Mouse (Mus musculus) myocyte (in vitro differentiated cells): Measurements from ENCODE around the gene Pbp2. TPM values are rescaled to one million over a fixed set of nuclear protein-coding genes. Genes with fewer than 3 reads are reported as not detected.
A peak's percentile ranks its signal among the peaks of the same experiment; 100 is the strongest.

Experiments used
- H3K27me3 ChIP-seq: one replicate; pipeline ENCODE4 v1.6.1; 2011; ENCODE audit not compliant: control insufficient read depth, insufficient read depth, insufficient read length
- H3K36me3 ChIP-seq: one replicate; pipeline ENCODE4 v1.6.1; 2011; ENCODE audit not compliant: control insufficient read depth, insufficient read depth
- H3K4me2 ChIP-seq: one replicate; pipeline ENCODE4 v1.6.1; 2011; ENCODE audit warnings: low read depth, control low read depth
- H3K4me3 ChIP-seq: one replicate; pipeline ENCODE4 v1.5.1; 2011; ENCODE audit warnings: mild to moderate bottlenecking, control low read depth, moderate library complexity
- H3K79me2 ChIP-seq: one replicate; pipeline ENCODE4 v1.6.1; 2011; ENCODE audit not compliant: control insufficient read depth, insufficient read depth
- H3ac ChIP-seq: one replicate; pipeline ENCODE4 v1.6.1; 2011; ENCODE audit not compliant: control insufficient read depth, insufficient read length
- CEBPB ChIP-seq: IDR thresholded peaks from 2 replicates; pipeline ENCODE4 v1.6.1; 2011; ENCODE audit warnings: mild to moderate bottlenecking, moderate library complexity; ENCODE audit not compliant: poor library complexity, insufficient read depth, severe bottlenecking
- E2F4 ChIP-seq: IDR thresholded peaks from one replicate; pipeline ENCODE4 v1.6.1; 2011; ENCODE audit warnings: mild to moderate bottlenecking, control low read depth, moderate library complexity; ENCODE audit not compliant: insufficient read depth
- MAX ChIP-seq: IDR thresholded peaks from one replicate; pipeline ENCODE4 v1.6.1; 2011; ENCODE audit warnings: low read depth, mild to moderate bottlenecking, control low read depth
- MYOD1 ChIP-seq, 3 experiments: IDR thresholded peaks; one replicate each; pipeline ENCODE4 v1.6.1; 2011; ENCODE audit warnings: control low read depth in 2 of 3, low read depth in 2 of 3, mild to moderate bottlenecking in 2 of 3, moderate library complexity in 1 of 3; ENCODE audit not compliant: insufficient read length in 2 of 3, control insufficient read depth in 1 of 3
- MYOG ChIP-seq, 3 experiments: IDR thresholded peaks; one replicate each; pipeline ENCODE4 v1.6.1; 2011; ENCODE audit warnings: control low read depth in 2 of 3, low read depth in 2 of 3, mild to moderate bottlenecking in 2 of 3; ENCODE audit not compliant: insufficient read length in 2 of 3, control insufficient read depth in 1 of 3, insufficient read depth in 1 of 3
- POLR2A ChIP-seq: IDR thresholded peaks from one replicate; pipeline ENCODE4 v1.6.1; 2011; ENCODE audit warnings: low read depth, mild to moderate bottlenecking, control low read depth, moderate library complexity; ENCODE audit not compliant: insufficient read length
- POLR2AphosphoS2 ChIP-seq: IDR thresholded peaks from one replicate; pipeline ENCODE4 v1.6.1; 2011; ENCODE audit warnings: low read depth, control low read depth; ENCODE audit not compliant: insufficient read length
- REST ChIP-seq: IDR thresholded peaks from one replicate; pipeline ENCODE4 v1.6.1; 2011; ENCODE audit warnings: mild to moderate bottlenecking, control low read depth, moderate library complexity; ENCODE audit not compliant: insufficient read depth, insufficient read length
- SRF ChIP-seq: IDR thresholded peaks from one replicate; pipeline ENCODE4 v1.6.1; 2011; ENCODE audit warnings: low read depth; ENCODE audit not compliant: control insufficient read depth, insufficient read length
- TCF12 ChIP-seq: IDR thresholded peaks from one replicate; pipeline ENCODE4 v1.6.1; 2011; ENCODE audit warnings: mild to moderate bottlenecking, control low read depth; ENCODE audit not compliant: poor library complexity, insufficient read depth, severe bottlenecking
- TCF3 ChIP-seq: IDR thresholded peaks from one replicate; pipeline ENCODE4 v1.6.1; 2011; ENCODE audit warnings: low read depth, control low read depth; ENCODE audit not compliant: insufficient read length
- USF1 ChIP-seq: IDR thresholded peaks from one replicate; pipeline ENCODE4 v1.6.1; 2011; ENCODE audit warnings: low read depth, mild to moderate bottlenecking, control low read depth, moderate library complexity
- polyA plus RNA-seq: library from polyadenylated mRNA; unstranded; fragments of >200 nt; fragmentation: generic; extraction: Trizol; gene quantifications from one replicate; pipeline ENCODE4 v1.2.1, GENCODE M21; 2012; ENCODE audit warnings: missing spikeins

The Pbp2 gene
- polyA plus RNA-seq, 1 experiment = 0.16 TPM

- H3K27me3 ChIP-seq = no peaks in the 10 kb centered on the region
- H3K4me2 ChIP-seq = peak overlapping the region; percentile 41
- no peak overlapping the region for H3K4me3 ChIP-seq
- no peaks in the 10 kb centered on the region for H3K36me3 ChIP-seq
- H3ac ChIP-seq = no peak overlapping the region
- H3K79me2 ChIP-seq = no peaks in the 10 kb centered on the region
- TF ChIP-seq MYOD1 (IDR thresholded peaks at IDR 0.05; ENCODE audit: control insufficient read depth in 1 of 3, insufficient read length in 2 of 3, low read depth in 2 of 3) (no peak), CEBPB (no peak), REST (no peak), SRF (no peak), E2F4 (no peak), USF1 (no peak), POLR2A (no peak), POLR2AphosphoS2 (no peak), MYOG (IDR thresholded peaks at IDR 0.05; ENCODE audit: control insufficient read depth in 1 of 3, insufficient read depth in 1 of 3, insufficient read length in 2 of 3, low read depth in 2 of 3) (no peak), TCF12 (no peak), MAX (no peak), TCF3 (no peak)
Measured at GRCm38 (mm10) chr6:135340355-135341075, 30.3 kb upstream of the Pbp2 start.

GRCm38 (mm10) chr6:135336376-135336775, 26.2 kb upstream of the Pbp2 start:
- H3K36me3 ChIP-seq = no peaks in the 10 kb centered on the region
- H3K4me2 ChIP-seq = no peak overlapping the region
- no peak overlapping the region for H3ac ChIP-seq
- no peaks in the 10 kb centered on the region for H3K27me3 ChIP-seq
- no peak overlapping the region for H3K4me3 ChIP-seq
- H3K79me2 ChIP-seq = no peaks in the 10 kb centered on the region
- no peak for TF ChIP-seq REST
- no peak for TF ChIP-seq SRF
- no peak for TF ChIP-seq MYOG (IDR thresholded peaks at IDR 0.05; ENCODE audit: control insufficient read depth in 1 of 3, insufficient read depth in 1 of 3, insufficient read length in 2 of 3, low read depth in 2 of 3)
- no peak for TF ChIP-seq TCF3
- TF ChIP-seq POLR2AphosphoS2 = no peak
- no peak for TF ChIP-seq POLR2A
- TF ChIP-seq TCF12 = no peak
- TF ChIP-seq MYOD1 (IDR thresholded peaks at IDR 0.05; ENCODE audit: control insufficient read depth in 1 of 3, insufficient read length in 2 of 3, low read depth in 2 of 3) = no peak
- TF ChIP-seq USF1 = no peak
- no peak for TF ChIP-seq CEBPB
- TF ChIP-seq E2F4 = no peak
- TF ChIP-seq MAX = no peak

GRCm38 (mm10) chr6:135333994-135334651, 23.9 kb upstream of the Pbp2 start:
- H3K4me2 ChIP-seq = no peak overlapping the region
- H3K36me3 ChIP-seq = no peaks in the 10 kb centered on the region
- no peak overlapping the region for H3K4me3 ChIP-seq
- no peak overlapping the region for H3ac ChIP-seq
- no peaks in the 10 kb centered on the region for H3K27me3 ChIP-seq
- H3K79me2 ChIP-seq = no peaks in the 10 kb centered on the region
- no peak for TF ChIP-seq POLR2AphosphoS2
- no peak for TF ChIP-seq REST
- no peak for TF ChIP-seq USF1
- TF ChIP-seq TCF3 = no peak
- no peak for TF ChIP-seq MYOD1 (IDR thresholded peaks at IDR 0.05; ENCODE audit: control insufficient read depth in 1 of 3, insufficient read length in 2 of 3, low read depth in 2 of 3)
- no peak for TF ChIP-seq MYOG (IDR thresholded peaks at IDR 0.05; ENCODE audit: control insufficient read depth in 1 of 3, insufficient read depth in 1 of 3, insufficient read length in 2 of 3, low read depth in 2 of 3)
- no peak for TF ChIP-seq TCF12
- TF ChIP-seq E2F4 = no peak
- TF ChIP-seq SRF = no peak
- TF ChIP-seq MAX = no peak
- no peak for TF ChIP-seq CEBPB
- no peak for TF ChIP-seq POLR2A

GRCm38 (mm10) chr6:135332737-135333281, 22.6 kb upstream of the Pbp2 start:
- Histone ChIP-seq H3ac (no peak overlapping the region), H3K79me2 (no peaks in the 10 kb centered on the region), H3K4me2 (no peak overlapping the region)

GRCm38 (mm10) chr6:135331916-135332315, 21.7 kb upstream of the Pbp2 start:
- Histone ChIP-seq H3ac (no peak overlapping the region), H3K36me3 (no peaks in the 10 kb centered on the region), H3K4me3 (no peak overlapping the region), H3K27me3 (no peaks in the 10 kb centered on the region), H3K79me2 (no peaks in the 10 kb centered on the region), H3K4me2 (no peak overlapping the region)
- no peak for TF ChIP-seq POLR2A
- TF ChIP-seq POLR2AphosphoS2 = no peak
- TF ChIP-seq MAX = no peak
- no peak for TF ChIP-seq CEBPB
- no peak for TF ChIP-seq MYOG (IDR thresholded peaks at IDR 0.05; ENCODE audit: control insufficient read depth in 1 of 3, insufficient read depth in 1 of 3, insufficient read length in 2 of 3, low read depth in 2 of 3)
- TF ChIP-seq USF1 = no peak
- TF ChIP-seq MYOD1 (IDR thresholded peaks at IDR 0.05; ENCODE audit: control insufficient read depth in 1 of 3, insufficient read length in 2 of 3, low read depth in 2 of 3) = no peak
- TF ChIP-seq SRF = no peak
- no peak for TF ChIP-seq TCF3
- TF ChIP-seq TCF12 = no peak
- TF ChIP-seq REST = no peak
- no peak for TF ChIP-seq E2F4

More at GRCm38 (mm10) chr6:135332737-135333281, 22.6 kb upstream of the Pbp2 start:
- no peak for TF ChIP-seq USF1
- no peak for TF ChIP-seq MAX
- TF ChIP-seq MYOG (IDR thresholded peaks at IDR 0.05; ENCODE audit: control insufficient read depth in 1 of 3, insufficient read depth in 1 of 3, insufficient read length in 2 of 3, low read depth in 2 of 3) = no peak
- no peak overlapping the region for H3K4me3 ChIP-seq
- no peaks in the 10 kb centered on the region for H3K36me3 ChIP-seq
- no peaks in the 10 kb centered on the region for H3K27me3 ChIP-seq
